Mouse (Mus musculus) thymus, postnatal 36 days (tissue): Measurements from ENCODE around the gene Morn1.

Experiments
- DNase-seq, 2 experiments: peaks; one replicate each; pipeline ENCODE4 v3.0.0; 2022; ENCODE audit warnings: mixed read lengths in 2 of 2

The Morn1 gene

DNA sequence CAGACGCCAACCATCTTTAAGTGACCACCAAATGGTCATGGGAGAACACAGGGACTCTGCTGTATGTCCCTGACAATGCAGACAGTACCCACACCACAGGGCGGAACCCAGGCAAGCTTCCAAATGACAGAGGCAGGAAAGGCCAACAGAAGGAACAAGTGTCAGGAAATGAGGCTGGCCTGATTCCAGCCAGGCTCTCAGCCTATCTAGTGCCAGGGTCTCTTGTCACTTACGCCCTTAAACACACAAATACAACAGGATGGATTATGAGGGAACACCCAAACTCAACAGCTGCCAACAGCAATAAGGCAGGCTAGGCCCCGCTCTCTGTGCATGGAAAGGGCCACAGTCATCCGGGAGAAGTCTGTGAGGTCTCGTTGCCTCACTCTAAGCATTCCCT lies 78.2 kb downstream of the Morn1 start:
- DNase-seq = no peak

DNA sequence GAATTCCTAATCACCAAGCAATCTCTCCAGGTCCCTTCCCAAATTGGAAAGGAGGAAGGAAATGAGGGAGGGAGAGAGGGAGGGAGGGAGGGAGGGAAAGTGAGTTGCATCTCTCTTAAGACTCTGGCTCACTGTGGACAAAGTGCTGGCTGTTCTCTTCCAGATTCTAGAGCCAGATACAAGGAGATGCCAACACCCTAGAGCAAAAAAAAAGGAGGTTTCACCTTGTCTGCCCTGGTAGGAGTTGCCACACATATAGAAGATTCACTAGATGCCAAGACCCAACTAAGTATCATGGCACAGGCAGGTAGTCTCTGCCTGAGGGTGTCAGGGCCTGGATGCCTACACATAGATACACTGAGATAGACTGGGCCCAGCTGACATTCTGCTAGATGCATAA lies 79.5 kb downstream of the Morn1 start:
- no peak for DNase-seq

DNA sequence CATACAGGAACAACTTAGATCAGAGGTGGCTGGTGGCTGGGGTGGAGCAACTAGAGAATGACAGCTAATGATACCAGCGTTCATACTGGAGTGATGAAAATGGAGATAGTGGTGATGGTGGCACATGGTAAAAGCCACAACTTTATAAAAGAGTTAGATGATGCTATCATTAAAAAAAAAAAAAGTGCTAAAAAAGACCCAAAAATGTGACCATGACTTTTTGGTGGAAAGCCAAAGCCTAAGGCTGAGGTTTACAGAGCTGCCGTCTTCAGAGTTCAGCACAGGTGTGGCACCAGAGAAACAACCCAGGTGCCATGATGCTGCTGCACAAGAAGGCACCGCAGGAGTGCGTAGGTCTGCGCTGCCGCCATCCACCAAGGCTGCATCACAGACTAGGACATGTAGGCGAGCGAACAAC lies 82.5 kb downstream of the Morn1 start:
- peak; percentile 37 to 64 for DNase-seq

DNA sequence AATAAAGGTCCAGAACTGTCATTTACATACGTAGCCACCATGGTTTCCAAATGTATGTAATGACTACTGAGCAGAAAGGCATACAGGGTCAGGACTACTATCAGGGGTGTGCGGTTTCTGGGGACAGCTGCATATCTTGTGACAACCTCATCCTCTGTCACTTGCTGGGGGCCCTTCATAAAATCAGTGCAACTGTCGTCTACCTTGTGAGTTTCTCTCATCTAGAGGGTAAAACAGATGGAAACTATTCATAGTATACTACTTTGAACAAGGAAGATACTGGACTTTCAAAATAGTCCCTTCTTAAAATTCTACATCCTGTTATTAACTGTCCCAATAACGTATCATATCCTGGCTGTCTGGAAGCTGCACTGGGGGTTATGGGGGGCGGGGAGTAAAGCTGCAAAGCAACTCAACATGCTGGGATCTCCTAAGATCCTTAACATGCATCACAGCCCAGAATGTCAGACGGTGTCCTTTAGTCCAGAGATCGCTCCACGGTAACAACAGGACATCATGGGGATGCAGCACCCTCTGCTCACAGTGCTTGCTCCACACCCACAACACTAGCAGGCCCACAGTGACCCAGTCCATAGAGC lies 84.3 kb downstream of the Morn1 start:
- no peak for DNase-seq

DNA sequence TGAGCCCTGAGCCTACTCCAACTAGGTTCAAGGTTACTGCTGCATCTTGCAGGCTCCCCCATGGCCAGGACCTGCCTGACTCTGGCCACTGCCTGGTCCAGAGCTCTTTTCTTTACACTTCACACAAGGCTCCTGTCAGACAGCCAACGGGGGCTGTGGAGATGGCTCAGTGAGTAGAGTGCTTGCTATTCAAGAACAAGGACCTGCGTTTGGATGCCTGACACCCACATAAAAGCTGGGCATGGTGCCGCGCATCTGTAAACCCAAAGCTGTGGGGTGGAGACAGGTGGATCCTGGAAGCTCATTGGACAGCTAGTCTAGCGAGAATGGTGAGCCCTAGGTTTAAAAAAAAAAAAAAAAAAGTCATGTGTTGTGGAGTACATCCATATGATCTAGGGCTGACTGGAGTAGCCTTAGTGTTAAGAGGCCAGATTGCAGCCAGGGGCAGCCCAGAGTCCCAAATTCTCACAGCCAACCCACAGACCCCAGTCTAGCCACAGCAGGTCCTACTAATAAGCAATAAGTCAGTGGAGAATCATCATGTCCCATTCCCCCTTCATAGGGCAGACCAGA lies 85.7 kb downstream of the Morn1 start:
- no peak for DNase-seq

DNA sequence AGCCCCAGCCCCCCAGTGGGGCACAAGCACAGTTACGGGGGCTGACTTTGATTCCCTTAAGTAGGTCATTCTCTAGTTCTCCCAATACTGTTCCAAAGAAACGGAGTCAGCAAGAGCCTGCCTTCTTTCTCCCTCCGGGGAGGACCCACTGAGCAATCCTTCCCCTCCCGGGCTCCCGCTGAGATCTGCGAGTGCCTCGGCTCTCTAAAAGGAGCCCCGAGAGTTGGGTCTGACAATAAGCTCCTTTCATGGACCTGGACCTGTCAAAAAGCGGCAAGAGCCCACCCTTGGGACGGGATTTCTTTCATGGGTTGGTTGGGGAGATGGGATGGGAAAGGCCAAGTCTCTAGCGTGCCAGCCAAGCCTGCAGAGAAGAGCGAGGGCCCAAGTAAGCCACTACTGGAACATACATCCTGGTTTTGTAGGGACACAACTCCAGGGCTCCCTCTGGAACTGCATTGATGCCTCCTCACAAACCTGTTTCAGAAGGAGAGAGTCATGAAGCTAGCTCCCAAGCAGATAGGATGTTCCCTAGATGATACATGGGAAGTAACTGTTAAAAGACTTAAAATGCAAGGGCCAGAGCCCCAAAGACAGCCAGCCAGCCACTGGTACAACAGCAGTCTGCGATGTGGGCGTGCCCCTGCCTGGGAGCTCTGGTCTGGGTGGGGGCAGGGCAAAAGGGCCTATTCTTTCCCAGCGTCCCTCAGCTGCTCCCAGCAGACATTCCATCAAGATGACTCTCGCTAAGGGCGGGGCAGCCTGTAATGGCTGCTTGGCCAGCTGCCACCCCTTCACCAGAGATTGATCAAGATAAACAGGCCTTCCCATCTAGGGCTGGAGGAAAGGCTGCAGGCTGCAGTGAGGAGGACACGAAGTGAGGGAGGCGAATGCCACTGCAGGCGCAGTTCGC lies 86.8 kb downstream of the Morn1 start:
- peak in 1 of 2 experiments; percentile 22 for DNase-seq

DNA sequence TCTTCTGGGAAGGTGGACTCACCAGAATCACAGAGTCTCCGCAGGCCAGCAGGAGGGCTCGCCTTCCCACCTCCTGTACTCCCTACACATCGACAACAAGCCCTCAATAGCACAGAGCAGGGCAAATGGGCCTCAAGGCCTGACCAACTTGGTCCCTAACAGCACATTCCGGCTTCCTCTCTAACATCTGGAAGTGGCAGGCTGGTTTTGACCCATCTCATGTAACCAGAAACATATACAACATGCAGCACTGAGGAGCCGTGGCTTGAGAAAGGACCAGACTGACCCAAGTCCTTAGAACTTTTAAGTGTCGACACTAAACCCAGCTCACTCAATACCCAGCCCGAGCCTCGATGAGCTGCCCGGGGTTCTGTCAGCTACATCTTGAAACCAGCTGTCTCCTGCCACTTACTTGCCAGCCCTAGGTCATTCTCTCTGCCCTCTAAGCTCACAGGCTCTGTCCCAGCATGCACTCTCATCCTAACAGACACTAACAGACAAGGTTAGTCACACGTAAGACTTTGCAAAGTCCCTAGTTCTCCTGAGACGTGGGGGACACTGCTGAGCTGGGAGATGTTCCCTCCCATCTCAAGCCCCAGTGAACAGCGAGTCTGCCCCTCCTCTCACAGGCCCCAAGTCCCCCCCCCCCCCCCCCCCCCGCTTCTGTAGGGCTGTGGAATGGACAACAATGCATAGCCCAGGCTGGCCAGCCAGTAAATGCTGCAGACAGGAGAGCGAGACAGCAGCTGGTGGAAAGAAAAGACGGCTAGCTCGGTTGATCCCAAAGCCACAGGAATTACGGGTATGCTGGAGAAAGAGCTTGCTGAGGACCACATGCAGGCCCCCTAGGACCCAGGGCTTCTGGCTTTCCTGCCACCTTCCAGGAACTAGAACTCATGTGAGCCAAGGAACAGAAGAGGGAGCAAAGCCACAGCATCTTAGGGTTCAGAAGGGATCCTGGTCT lies 87.7 kb downstream of the Morn1 start:
- no peak for DNase-seq

DNA sequence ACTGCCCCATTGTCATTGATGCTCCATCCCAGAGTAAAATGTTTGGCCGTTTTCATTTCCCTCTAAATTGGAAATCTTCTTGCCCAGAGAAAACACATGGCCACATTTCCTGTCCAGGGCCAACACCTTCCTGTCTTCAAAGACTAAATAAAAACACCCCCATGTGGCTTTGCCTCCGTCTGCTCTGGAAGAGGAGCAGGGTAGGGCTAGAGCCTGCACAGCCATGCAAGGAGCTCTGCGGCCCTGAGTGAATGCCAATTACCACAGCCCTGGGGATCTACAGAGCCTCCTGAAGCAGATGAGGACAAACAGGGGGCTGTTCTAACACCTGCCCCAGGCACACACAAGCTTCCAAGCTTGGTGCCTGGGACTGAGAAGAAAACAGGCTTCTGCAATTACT lies 89.8 kb downstream of the Morn1 start:
- no peak for DNase-seq

DNA sequence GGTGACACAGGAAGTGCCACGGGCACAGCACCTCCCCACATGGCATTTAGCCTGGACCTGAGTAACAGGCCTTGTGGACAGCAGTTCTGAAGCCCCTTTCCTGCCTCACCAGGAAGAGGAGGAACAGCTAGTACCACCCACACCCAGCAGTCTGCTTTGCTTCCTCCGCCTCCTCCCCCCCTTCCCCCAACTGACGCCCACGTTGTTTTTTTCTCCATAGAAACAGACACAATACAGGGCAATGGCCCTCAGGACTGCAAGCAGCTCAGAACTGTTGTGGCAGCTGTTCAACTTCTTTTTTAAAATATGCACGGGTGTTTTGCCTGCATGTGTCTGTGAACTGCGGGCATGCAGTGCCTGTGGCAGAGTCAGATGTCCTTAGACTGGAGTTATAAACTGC lies 91.9 kb downstream of the Morn1 start:
- peak; percentile 70 to 79 for DNase-seq

DNA sequence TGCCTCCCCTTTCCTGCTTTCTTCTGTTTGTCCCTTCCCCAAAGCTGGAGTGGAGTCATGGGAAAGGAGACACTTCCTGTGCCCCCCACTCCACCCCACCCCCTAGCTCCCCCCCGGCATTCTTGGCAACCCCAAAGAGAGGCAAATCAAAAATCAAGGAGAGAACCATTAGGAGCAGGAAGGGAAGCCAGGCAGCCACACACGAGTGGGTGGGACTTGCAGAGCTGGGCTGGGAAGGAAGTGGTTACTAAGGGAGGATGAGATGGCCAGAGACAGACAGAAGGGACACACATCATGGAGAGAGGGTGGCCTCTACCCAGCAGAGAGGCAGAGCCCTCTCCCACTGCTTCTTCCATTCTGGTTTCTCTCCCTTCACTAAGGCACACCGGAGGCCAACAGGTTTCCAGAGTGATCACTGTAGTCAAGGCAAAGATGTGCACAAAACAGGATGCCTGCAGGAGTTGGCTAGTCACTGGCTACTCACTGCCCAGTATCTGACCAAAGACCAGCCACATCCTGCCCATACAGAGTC lies 92.7 kb downstream of the Morn1 start:
- DNase-seq = peak; percentile 34 to 46

DNA sequence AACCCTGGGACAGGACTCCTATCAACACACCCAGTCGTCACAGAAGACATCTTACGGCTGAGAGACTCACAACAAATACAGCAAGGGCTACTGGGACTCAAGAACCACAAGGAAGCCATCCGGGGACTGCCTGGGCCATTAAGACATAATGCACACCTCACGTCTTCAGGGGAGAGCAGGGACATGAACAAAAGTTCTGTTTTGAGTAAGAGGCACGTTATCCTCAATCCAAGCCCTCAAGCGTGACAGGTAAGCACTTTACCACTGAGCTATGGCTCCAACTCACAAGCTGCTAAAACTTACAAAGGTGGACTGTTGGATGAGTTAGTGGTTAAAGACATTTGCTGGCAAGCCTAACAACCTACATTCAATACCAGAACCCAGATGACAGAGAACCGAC lies 96.8 kb downstream of the Morn1 start:
- no peak for DNase-seq

DNA sequence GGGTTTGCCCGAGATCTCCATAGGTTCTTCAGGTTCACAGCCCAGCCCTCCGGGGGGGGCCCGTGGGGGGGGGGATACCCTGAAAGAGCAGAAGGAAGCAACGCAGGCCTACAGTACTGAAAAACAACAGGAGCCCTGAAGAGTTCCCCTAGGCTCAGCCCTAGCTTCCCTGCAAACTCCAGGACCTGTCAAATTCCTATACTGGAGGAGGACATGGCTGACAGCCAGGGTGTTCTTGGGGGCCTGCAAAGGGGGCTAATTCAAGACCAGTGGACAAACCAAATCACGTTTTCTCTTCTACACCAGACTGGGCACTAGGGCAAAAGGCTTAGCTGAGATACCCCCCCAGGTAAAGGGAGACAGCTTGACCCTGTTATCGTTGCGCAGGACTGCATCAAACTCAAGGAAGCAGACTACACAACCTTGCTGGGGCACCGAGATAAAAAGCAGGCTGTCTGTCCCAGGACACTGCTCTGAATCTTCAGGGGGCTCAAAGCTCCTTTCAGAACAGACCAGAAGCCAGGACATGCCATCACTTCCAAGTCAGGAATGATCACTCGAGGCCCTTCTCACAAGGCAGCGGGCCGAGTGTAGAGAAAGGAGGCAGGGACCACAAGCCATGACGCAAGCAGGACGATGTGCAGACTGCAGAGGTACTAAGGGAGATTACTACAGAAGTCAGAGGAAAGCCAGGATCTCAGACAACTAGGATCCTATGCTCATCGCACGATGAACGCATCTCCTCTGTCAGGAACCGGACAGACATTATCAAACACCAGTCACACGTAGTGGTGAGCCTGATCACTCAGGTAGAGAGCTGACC lies 98.1 kb downstream of the Morn1 start:
- DNase-seq = no peak

DNA sequence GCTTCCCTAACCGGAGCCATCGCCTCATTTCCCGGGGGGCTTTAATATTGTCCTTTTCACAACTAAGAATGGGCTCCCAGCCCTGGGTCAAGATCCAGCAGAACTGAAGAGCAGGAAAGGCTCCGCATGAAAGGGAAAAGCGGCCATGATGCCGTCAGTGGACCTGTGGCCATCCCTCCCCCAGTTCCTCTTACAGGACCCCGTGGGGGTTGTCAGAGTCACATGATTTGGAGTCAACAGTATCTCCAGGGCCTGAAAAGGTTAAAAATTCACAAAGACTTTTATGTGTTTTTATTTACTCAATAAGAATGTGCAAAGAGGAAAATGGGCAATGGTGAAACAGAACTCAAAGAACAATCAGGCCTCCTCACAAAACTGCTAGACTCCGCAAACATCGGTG lies 99.5 kb downstream of the Morn1 start:
- no peak for DNase-seq

DNA sequence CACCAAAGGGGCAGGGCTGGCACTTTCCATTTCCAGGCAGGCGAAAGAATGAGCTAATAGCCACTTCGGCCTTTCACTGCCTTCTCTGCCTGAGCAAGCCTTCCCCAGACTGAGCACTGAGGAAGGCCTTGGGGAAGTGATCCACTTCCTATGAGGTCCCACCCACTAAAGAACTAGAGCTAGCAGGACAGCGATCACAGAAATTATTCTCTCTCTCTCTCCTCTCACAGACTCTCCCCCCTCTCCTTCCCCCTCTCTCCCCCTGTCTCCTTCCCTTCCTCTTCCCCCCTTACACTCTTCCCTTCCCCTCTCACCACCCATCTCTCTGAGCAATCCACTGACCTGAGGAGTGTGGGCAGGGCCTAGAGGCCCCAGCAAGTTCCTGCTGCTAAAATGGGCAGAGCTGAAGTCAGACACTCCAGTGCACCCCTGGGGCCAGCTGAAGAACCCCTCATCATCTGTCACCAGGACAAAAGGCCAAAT lies 100.9 kb downstream of the Morn1 start:
- no peak for DNase-seq

DNA sequence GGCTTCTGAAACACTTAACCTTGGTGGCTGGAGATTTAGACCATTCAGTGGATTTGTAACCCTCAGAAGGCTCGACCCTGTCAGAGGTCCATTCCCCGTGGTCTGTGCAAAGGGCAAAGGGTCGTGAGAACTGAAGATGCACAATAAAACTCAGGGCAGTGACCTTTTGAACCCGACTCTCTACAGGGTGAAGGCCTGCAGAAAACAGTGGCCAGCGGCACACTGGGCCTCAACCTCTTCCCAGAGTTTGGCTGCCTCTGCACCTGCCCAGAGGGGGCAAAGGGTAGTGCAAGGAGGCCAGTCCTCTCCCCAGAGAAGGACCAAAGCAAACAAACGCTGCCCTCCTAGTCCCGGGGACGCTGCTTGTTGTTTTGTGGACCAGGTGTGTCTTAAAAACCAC lies 102.0 kb downstream of the Morn1 start:
- DNase-seq = no peak

DNA sequence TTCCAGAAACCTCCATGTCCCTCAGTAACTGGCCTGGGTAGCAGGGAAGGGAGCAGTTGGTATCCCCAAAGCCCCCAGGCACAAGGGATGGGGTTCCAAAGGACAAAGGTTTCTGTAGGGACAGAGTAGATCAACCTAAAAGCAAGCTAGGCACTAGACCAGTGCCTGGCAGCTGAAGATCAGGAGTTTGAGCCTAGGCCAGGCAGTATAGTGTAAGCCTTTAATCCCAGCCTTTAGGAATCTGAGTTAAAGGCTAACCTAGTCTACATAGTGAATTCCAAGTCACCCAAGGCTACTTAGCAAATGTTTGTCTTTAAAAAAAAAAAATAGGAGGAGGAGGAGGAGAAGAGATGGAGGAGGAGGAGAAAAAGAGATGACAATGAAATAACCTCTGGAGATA lies 102.4 kb downstream of the Morn1 start:
- no peak for DNase-seq

DNA sequence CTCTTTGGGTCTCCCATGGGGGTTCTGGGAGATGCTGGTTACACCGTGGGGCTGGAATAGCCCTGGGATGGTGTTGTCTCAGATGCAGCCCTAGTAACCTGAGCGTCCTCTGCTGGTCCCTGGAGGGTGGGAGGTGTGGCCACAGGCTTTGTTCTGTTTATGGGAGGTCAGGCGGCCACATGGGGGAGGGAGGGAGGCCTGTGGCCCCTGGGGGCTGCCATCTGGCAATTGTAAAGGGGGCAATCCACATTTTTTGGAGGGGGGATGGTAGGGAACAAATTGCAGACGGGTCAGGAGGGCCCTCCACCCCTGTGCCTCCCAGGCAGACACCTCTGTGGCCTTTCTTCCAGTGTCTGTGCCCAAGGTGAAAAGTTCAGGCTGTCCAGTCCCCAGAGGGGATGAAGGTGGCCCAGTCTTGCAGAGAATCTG lies 103.3 kb downstream of the Morn1 start:
- no peak for DNase-seq

DNA sequence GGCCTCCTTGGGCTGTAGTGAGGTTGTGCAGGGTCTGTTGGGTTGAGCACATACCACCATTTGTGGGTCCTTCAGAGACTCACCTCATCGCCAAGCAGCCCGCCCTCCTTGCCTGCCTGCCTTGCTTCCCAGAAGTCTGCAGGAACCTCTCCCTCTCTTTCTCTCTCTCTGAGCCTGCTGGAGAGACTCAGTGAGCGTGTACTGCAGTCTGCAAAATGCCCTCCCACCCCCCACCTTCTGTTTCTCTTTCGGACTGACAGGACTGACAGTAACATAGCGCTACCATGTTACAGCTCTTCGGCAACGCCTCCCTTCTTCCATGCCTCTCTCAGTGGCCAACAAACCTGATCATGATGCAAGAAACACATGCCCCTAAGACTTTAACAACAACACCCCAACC lies 103.9 kb downstream of the Morn1 start:
- DNase-seq = no peak
